ENCODE assay signal across 9 mouse cellular contexts in genomic region chr4:133282656-133283055, GRCm38 (mm10). TPM values are rescaled to one million over a fixed set of nuclear protein-coding genes. Genes with fewer than 3 reads are reported as not detected.
DNase-seq lines count a peak whose midpoint lies in the region; ATAC-seq lines count a peak whose summit lies in the region.
"Had no signal": no experiment of that assay in that cellular context is flagged by ENCODE, and none has a peak within 500 bp of the region (broad histone marks: within the 10 kb centered on the region; RNA-seq: fewer than 3 reads in every experiment).

No protein-coding gene starts in this region.

- peak; percentile 27 for DNase-seq in hindbrain, embryonic 10.5 days (ENCODE audit: low spot score)
- no peak for DNase-seq in hindbrain, embryonic 14.5 days (ENCODE audit: low spot score)
- peak; percentile 37 for DNase-seq in ZHBTc4 (ENCODE audit: low read depth, low spot score)
- no peak for DNase-seq in left cerebral cortex, postnatal 4 days
- no peak for DNase-seq in left cerebral cortex, adult 8-10 months (ENCODE audit: low spot score in 2 of 2)
- no peak for DNase-seq in lung, postnatal 36 days
- DNase-seq: adrenal gland, postnatal 36 days had no signal

- peaks cover 31% of the 10 kb centered on the region for H3K4me1 ChIP-seq in hindbrain, embryonic 10.5 days (replicated peaks)
- H3K4me1 ChIP-seq in hindbrain, embryonic 14.5 days (replicated peaks; ENCODE audit: control insufficient read depth, insufficient read depth, low read length), result 0 out of 2 replicates have a peak, but pooled peaks cover 11% of the 10 kb centered on the region
- H3K4me1 ChIP-seq in forebrain, embryonic 13.5 days, result peaks cover 25% of the 10 kb centered on the region
- peaks cover 25% of the 10 kb centered on the region for H3K4me1 ChIP-seq in midbrain, embryonic 13.5 days (replicated peaks)

- 19% methylated on average over 4 of the region's 4 CpGs for WGBS in hindbrain, embryonic 10.5 days
- WGBS in hindbrain, embryonic 14.5 days, result 21% methylated on average over 4 of the region's 4 CpGs
- 35% methylated on average over 4 of the region's 4 CpGs for WGBS in forebrain, embryonic 13.5 days
- 30% methylated on average over 4 of the region's 4 CpGs for WGBS in midbrain, embryonic 13.5 days

- no peak overlapping the region for H3K9ac ChIP-seq in hindbrain, embryonic 14.5 days
- no peak overlapping the region for H3K9ac ChIP-seq in forebrain, embryonic 13.5 days
- H3K9ac ChIP-seq in midbrain, embryonic 13.5 days (replicated peaks), result no peak overlapping the region

- H3K4me3 ChIP-seq in hindbrain, embryonic 10.5 days, result peak overlapping the region; percentile 16; the same call in 1 of the 2 replicates
- no peak overlapping the region for H3K4me3 ChIP-seq in hindbrain, embryonic 14.5 days (replicated peaks; ENCODE audit: low read length)
- no peak overlapping the region for H3K4me3 ChIP-seq in forebrain, embryonic 13.5 days
- no peak overlapping the region for H3K4me3 ChIP-seq in midbrain, embryonic 13.5 days (replicated peaks)

- H3K9me3 ChIP-seq in hindbrain, embryonic 10.5 days, result no peaks in the 10 kb centered on the region
- H3K9me3 ChIP-seq in hindbrain, embryonic 14.5 days (ENCODE audit: control insufficient read depth, low read length), result no peaks in the 10 kb centered on the region
- H3K9me3 ChIP-seq in forebrain, embryonic 13.5 days (replicated peaks), result no peaks in the 10 kb centered on the region
- H3K9me3 ChIP-seq in midbrain, embryonic 13.5 days, result no peaks in the 10 kb centered on the region

- intact Hi-C loops in left cerebral cortex, postnatal 4 days (cut with DNase I), result no loop called here

- no peak overlapping the region for H3K4me2 ChIP-seq in hindbrain, embryonic 14.5 days (replicated peaks)
- no peak overlapping the region for H3K4me2 ChIP-seq in forebrain, embryonic 13.5 days
- no peak overlapping the region for H3K4me2 ChIP-seq in midbrain, embryonic 13.5 days (replicated peaks)

- H3K27ac ChIP-seq in hindbrain, embryonic 10.5 days, result peak overlapping the region; percentile 82
- no peak overlapping the region for H3K27ac ChIP-seq in hindbrain, embryonic 14.5 days
- H3K27ac ChIP-seq in forebrain, embryonic 13.5 days, result 0 out of 2 replicates have a peak overlapping the region, but pooled peaks have one; percentile 0
- H3K27ac ChIP-seq in midbrain, embryonic 13.5 days, result peak overlapping the region; percentile 63

- no peaks in the 10 kb centered on the region for H3K27me3 ChIP-seq in hindbrain, embryonic 10.5 days (ENCODE audit: insufficient read depth, poor library complexity, severe bottlenecking)
- H3K27me3 ChIP-seq in hindbrain, embryonic 14.5 days (ENCODE audit: control insufficient read depth, insufficient read depth, low read length), result no peaks in the 10 kb centered on the region
- H3K27me3 ChIP-seq in forebrain, embryonic 13.5 days, result no peaks in the 10 kb centered on the region
- no peaks in the 10 kb centered on the region for H3K27me3 ChIP-seq in midbrain, embryonic 13.5 days

- no peaks in the 10 kb centered on the region for H3K36me3 ChIP-seq in hindbrain, embryonic 10.5 days
- no peaks in the 10 kb centered on the region for H3K36me3 ChIP-seq in hindbrain, embryonic 14.5 days (replicated peaks; ENCODE audit: control insufficient read depth, insufficient read depth)
- no peaks in the 10 kb centered on the region for H3K36me3 ChIP-seq in forebrain, embryonic 13.5 days (ENCODE audit: poor library complexity, severe bottlenecking)
- no peaks in the 10 kb centered on the region for H3K36me3 ChIP-seq in midbrain, embryonic 13.5 days

- no peak for ATAC-seq in hindbrain, embryonic 14.5 days (ENCODE audit: low FRiP score)
- ATAC-seq in forebrain, embryonic 13.5 days, result no peak
- no peak for ATAC-seq in midbrain, embryonic 13.5 days

RNA-seq across cellular contexts. Expression of gene Tmem222, which starts 5.1 kb away (rescaled TPM):
- polyA plus RNA-seq in hindbrain, embryonic 10.5 days (2016; fragmentation: Nextera tagmentation; extraction: Ambion mirVana), result 82.8 and 87.8 TPM in 2 replicates
- 119 and 121 TPM in 2 replicates for polyA plus RNA-seq in hindbrain, embryonic 14.5 days (2014; fragmentation: Nextera tagmentation; extraction: Ambion mirVana)
- 85.8 and 94.5 TPM in 2 replicates for polyA plus RNA-seq in forebrain, embryonic 13.5 days (2015; fragmentation: Nextera tagmentation; extraction: Ambion mirVana)
- 103 TPM in 2 replicates for polyA plus RNA-seq in midbrain, embryonic 13.5 days (2015; fragmentation: Nextera tagmentation; extraction: Ambion mirVana)
- total RNA-seq in left cerebral cortex, postnatal 4 days (2021), result 10 to 100 TPM; 73.7 to 74.9 TPM
- total RNA-seq in left cerebral cortex, adult 8-10 months (2022), result 10 to 100 TPM; 84.3 to 91.2 (median 87.4) TPM

RNA-seq across cellular contexts. Expression of gene Sytl1, which starts 19.7 kb away (rescaled TPM):
- polyA plus RNA-seq in hindbrain, embryonic 10.5 days (2016; fragmentation: Nextera tagmentation; extraction: Ambion mirVana), result 1.2 and 1.6 TPM in 2 replicates
- polyA plus RNA-seq in hindbrain, embryonic 14.5 days (2014; fragmentation: Nextera tagmentation; extraction: Ambion mirVana), result 0.26 and 0.43 TPM in 2 replicates
- 0.43 and 0.59 TPM in 2 replicates for polyA plus RNA-seq in forebrain, embryonic 13.5 days (2015; fragmentation: Nextera tagmentation; extraction: Ambion mirVana)
- polyA plus RNA-seq in midbrain, embryonic 13.5 days (2015; fragmentation: Nextera tagmentation; extraction: Ambion mirVana), result 0.40 and 0.66 TPM in 2 replicates
- total RNA-seq in left cerebral cortex, postnatal 4 days (2021), result under 1 TPM; 0.42 to 0.44 TPM
- 1 to 10 TPM; 3.4 to 5.3 (median 4.1) TPM for total RNA-seq in left cerebral cortex, adult 8-10 months (2022)

RNA-seq across cellular contexts. Expression of gene Map3k6, which starts 42.0 kb away (rescaled TPM):
- 1.7 and 1.9 TPM in 2 replicates for polyA plus RNA-seq in hindbrain, embryonic 10.5 days (2016; fragmentation: Nextera tagmentation; extraction: Ambion mirVana)
- polyA plus RNA-seq in hindbrain, embryonic 14.5 days (2014; fragmentation: Nextera tagmentation; extraction: Ambion mirVana), result 1.7 and 3.0 TPM in 2 replicates
- 0.92 and 1.0 TPM in 2 replicates for polyA plus RNA-seq in forebrain, embryonic 13.5 days (2015; fragmentation: Nextera tagmentation; extraction: Ambion mirVana)
- polyA plus RNA-seq in midbrain, embryonic 13.5 days (2015; fragmentation: Nextera tagmentation; extraction: Ambion mirVana), result 0.79 and 2.3 TPM in 2 replicates
- total RNA-seq in left cerebral cortex, postnatal 4 days (2021), result 1 to 10 TPM; 3.0 to 3.3 TPM
- total RNA-seq in left cerebral cortex, adult 8-10 months (2022), result 1 to 10 TPM; 3.6 to 6.6 (median 5.8) TPM

Comparison
In these comparisons a context has a peak if more than half of its experiments do, and no peak if none do; other contexts are left out.
1. DNase-seq: peak in hindbrain, embryonic 10.5 days (single experiment) and ZHBTc4 (single experiment); none in hindbrain, embryonic 14.5 days (single experiment), left cerebral cortex, postnatal 4 days (single experiment), left cerebral cortex, adult 8-10 months (0 of 2) and lung, postnatal 36 days (single experiment).